Mouse (Mus musculus) ES-Bruce4 (cell line): Measurements from ENCODE around the gene Lelp1.

ENCODE experiments used
- CTCF ChIP-seq: IDR thresholded peaks from one replicate; pipeline ENCODE4 v1.8.1; 2011; ENCODE audit warnings: low read depth, low read length
- POLR2A ChIP-seq: IDR thresholded peaks from one replicate; pipeline ENCODE4 v1.8.1; 2011; ENCODE audit warnings: low read length; ENCODE audit not compliant: insufficient read depth

DNA sequence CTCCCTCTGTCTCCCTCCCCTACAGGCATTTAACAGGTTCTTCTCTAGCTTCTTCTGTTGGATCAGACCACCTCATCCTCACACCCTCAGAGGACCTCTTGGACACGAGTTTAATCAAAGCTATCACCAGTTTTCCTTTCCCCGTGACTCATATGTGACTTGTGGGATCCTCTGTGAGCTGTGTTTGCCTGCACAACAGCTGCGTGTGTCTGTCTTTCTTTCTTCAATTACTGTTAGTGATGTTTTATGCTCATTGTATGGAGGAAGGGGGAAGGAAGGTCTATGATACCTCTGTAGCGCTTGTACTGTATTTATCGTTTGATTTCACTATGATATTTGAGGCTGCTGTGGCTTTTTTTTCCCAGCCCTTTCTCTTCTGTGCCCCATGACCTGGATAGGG, 5.4 kb upstream of the Lelp1 start:
- TF ChIP-seq CTCF (no peak), POLR2A (no peak)
